Mouse (Mus musculus): ENCODE measurements around the gene Borcs7. TPM values are rescaled to one million over a fixed set of nuclear protein-coding genes. Genes with fewer than 3 reads are reported as not detected.

Borcs7 gene
- 10 to 100 TPM; 16.7 to 20.1 TPM for total RNA-seq (2021)
- long read RNA-seq, transcript Borcs7-201 (5 exons, 2,176 nt), result major isoform, 27 of 43 reads
- long read RNA-seq, partial matches to known transcripts, result 0 of 43 reads
- long read RNA-seq, other reads (novel, unspliced or antisense), result 16 of 43 reads

DNA sequence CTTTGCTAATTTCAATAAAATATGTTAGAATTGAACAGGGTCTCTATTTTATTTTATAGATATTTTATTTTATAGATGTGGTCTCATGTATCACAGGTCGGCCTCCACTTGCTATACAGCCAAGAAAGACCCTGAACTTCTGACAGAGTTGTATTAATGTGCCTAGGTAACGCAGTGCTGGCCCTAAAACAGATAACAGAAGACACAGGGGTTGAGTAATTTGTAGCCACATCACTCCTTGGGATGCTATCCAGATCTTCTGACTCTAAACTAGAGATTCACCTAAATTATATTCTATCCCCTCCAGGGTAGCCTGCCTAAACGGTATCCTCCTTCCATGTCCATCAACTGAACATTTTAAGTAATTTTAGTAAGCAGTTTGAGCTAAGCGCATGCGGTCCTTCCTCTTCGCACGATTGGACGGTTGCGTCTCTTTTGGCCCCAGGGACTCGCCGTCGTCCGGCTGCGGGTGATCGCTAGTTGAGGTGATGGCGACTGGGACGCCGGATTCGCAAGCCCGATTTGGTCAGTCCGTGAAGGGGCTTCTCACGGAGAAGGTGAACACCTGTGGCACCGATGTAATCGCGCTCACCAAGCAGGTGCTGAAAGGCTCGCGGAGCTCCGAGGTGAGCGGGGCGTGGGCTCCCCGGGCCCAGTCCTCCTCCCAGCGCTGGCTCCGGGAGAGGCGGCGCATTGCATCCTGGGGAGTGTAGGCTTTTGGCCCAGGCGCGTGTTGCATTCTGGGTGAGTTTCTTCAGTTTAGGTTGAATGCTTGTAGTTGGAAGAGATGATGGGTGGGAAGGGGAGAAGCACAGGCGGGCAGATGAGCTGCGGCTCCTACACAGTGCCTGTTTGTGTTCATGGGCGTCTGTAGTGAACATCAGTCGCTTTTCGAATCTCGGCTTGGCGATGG is at the start of gene Borcs7:
TSS of gene Borcs7 (plus strand) at position 447 of the 913 bp plus-strand sequence.
- DNase-seq (ENCODE audit: low spot score in 2 of 2), result peak; percentile 84 to 88

DNA sequence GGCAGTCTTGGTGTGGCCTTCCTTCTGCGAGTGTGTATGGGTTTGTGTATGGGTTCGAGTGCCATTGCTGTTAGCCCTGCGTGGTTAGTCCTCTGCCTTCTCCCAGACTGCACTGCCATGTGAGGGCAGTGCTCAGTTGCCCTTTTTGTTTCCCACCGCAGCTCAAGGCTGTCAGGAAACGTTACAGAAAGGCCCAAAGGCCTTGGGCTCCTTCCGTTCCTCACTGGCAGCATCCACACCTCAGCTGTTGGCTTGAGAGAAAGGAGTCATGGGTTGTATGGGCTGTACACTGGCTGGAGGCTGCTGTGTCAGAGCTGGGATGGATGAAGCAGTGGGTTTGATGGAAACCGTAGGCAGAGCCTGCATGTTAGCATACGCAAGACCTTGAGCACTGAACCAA is 48.9 kb upstream of the Borcs7 start:
- no peak for DNase-seq (ENCODE audit: low spot score in 2 of 2)

DNA sequence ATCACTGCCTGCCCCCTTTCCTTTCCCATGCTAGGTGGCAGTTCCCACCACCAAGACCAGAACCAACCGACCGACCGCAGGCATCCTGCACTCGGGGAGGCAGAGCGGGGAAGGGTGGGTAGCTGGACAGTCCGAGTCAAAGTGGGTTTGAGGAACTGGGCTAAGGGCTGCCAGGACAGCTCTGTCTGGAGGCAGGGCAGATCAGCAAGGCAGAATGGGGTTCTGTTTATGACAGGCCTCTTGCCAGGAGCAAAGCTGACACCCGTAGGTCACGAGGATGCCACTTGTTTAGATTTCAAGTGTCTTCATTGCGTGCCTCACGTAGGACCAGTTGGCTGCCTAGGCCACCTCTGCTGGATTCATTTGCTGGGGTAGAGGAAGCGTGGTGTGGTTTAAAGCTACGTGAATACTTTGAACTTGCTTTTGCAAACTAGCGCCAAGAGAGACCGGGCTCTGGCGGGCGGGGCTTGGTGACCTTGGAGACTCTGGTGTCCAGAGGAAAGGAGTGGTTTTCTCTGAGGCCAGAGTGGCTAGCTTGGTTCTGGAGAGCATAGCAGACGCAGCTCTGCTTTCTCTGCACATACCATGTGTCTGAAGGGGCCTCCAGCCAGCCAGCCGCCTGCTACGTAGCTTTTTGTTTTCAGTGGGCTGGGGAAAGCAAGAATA is 48.2 kb upstream of the Borcs7 start:
- peak in 1 of 2 experiments; percentile 39 for DNase-seq (ENCODE audit: low spot score in 2 of 2)

DNA sequence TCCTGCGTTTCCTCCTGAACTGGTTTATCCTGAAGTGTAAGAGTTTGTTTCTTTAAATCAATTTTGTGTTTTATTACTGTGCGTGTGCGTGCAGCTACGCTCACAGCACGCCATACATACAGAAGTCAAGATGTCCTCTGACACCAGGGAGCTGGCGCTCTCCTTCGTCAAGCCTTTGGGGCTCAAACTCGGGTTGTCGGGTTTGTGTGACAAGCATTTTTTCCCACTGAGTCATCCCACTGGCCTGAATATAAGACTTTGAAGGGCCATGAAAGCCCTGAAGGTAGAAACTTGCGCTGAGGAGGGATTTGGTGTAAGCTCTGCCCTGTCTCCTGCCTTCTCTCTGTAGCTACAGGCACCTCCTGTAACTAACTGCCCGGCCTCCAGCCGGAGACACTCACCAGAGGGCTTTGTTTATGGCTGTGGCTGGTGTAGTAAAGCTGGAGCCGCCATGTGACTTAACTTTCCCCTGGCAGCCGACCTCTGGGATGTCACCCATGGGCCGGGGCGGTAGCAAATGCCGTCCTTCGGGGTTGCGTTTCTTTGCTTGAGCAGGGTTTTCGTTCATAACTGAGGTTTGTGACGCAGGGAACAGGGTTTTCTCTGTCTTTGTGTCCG is 47.5 kb upstream of the Borcs7 start:
- DNase-seq (ENCODE audit: low spot score in 2 of 2), result no peak

DNA sequence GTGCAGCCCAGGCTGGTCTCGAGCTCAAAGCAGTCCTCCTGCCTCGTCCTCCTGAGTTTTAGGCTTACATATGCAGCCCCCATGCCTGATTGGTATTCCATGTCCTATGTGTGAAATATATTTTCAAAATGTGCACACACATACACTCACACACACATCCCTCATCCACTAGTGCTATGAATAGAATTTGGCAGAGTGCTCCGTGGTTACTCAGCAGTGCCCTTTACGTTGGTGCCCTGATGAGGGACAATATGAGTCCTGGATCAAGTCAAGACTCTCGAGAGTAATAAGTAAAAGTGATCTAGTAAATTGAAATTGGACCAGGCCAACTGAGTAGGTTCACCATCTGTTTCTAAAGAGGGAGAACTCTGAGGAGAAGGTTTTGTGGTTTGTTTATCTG is 46.5 kb upstream of the Borcs7 start:
- DNase-seq (ENCODE audit: low spot score in 2 of 2), result no peak

DNA sequence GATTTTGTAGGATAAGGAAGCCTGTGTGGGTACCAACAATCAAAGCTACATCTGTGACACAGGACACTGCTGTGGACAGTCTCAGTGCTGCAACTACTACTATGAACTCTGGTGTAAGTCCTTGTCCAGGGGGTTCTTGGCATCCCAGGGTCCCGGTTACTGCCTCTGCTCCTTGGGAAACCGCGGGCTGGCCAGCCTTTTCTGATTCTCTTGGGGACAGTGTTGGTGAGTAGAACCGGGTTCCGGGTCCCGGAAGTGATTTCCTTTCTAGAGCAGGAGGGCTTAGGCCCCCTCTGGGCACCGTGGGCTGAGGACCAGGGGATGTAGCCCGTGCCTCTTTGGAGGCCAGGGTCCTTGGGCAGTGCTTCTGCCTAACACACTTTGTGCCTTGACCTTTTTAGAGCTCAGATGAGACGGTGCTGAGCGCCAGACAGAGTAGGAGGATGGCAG is 45.3 kb upstream of the Borcs7 start:
- DNase-seq (ENCODE audit: low spot score in 2 of 2), result no peak

DNA sequence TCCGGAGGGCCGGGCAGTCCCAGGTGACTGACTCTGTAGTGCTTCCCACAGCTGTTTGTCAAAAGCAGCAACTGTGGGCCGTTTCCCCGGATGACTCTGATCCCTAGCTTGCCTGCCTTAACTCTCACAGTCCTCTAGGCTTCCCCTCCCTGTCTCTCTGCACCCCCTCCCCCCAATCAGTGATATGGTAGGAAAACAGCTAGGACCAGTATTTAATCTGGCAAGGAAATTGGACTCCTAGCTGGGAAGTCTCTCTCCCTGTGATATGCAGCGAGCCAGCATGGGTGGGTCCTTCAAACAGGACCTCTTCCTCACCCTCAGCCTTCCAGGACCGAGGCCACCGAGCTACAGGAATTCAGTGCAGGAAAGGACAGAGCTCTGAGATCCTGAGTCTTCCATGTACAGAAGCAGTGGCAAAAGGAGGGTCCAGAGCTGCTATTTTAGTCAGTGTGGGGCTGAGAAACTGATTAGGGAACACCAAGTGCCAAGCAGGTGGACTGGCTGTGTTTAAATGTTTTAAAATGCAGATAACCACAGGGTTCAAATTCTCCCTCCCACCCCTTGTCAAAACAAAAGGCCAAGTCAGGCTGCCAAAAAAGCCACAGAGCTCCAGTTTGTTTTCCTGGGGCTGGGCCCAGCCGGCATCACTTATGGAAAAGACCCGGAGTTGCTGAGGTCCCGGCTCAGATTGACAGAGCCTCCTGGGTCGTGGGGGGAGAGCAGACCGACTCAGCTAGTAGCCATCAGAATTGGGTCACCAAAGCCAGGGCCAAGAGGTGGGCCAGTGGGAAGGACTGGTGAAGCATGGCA is 44.7 kb upstream of the Borcs7 start:
- DNase-seq (ENCODE audit: low spot score in 2 of 2), result peak in 1 of 2 experiments; percentile 31

DNA sequence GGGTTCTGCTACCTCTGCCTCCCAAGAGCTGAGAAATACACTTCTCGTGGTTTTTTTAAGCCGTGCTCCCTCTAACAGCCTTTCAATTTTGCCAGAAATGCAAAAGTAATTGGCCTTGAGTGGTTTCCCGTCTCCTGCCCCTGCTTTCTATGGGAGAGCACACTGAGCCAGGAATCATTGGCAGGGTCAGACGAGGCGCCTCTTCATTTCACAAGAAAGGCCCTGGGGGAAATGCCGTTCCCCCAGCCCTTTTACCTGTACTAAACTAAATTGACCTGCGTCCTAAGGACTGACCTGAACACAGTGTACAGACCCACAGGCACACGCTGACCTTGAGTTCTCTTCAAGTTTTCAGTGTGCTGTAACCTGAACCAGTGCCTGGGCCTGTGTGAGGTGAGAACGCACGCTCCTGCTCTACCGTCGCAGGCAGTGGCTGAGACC is 43.6 kb upstream of the Borcs7 start:
- no peak for DNase-seq (ENCODE audit: low spot score in 2 of 2)

DNA sequence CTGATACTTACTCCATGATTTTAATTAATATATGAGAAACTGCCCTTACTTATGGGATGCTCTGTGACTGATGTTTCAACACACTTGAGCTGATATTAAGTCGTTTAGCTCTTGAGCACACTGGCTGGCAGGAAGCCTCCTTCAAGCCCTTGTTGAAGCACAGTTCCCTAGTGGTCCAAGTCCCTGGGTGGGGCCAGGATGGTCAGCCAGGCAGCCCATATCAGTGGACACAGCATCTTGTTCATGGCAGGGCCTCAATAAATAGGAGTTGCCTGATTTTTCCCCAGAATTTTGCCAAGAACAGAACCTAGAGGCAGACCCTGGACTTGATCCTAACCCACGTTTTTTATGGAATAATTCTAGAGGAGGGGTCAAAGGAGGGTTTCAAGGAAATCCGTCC is 42.5 kb upstream of the Borcs7 start:
- DNase-seq (ENCODE audit: low spot score in 2 of 2), result no peak

DNA sequence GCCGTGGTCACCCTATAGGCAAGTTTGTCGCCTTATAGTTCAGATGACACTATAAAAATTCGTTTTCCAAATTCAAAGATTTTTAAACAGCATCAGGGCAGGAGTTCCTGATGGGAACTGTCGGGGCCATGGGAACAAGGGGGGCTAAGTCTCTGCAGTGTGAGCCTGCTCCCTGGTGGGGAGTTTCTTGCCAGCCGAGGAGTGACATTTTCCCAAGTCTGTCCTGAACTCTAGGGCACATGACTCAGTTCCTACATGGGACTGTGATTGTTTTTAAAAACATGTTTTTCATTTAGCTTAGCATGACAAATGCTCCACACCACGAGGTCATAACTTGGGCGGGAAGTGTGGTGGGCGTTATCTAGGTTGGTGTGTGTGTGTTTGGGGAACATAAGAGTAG is 41.9 kb upstream of the Borcs7 start:
- DNase-seq (ENCODE audit: low spot score in 2 of 2), result no peak

DNA sequence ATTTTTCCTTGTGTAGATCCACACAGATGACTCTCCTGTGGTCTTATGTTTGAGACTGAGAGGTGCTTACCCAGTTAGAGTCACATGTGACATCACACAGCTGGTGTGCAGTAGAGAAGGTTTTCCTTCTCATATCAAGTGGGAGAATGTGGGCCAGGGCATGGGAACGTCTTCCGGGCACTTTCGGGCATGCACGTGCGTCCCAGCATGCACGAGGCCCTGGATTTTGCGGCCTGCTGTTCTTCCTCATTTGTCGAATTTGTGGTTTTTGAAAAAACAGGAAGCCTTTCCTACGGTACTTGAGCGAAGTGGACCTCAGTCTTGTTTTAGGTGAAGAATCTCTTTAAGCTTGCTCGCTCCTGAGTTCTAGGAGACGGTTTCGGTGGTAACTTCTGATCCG is 41.1 kb upstream of the Borcs7 start:
- no peak for DNase-seq (ENCODE audit: low spot score in 2 of 2)

DNA sequence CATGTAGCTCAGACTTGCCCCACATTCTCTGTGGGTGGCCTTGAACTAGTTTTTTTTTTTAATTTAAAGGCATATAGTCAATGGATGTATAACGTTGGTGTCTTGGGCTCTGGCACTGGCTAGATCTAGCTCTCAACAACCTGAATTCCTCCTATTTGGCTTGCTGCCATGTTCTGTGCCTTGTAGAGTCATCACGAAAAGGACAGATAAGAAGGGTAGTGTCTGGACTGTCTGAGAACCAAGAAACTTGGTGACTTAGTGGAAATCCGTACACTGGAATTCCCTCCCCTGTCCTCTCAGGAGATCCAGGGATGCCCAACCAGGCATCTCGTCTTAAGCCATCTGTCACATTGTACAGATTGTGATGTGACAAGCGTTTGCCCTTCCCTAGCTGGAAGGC is 36.5 kb upstream of the Borcs7 start:
- no peak for DNase-seq (ENCODE audit: low spot score in 2 of 2)

DNA sequence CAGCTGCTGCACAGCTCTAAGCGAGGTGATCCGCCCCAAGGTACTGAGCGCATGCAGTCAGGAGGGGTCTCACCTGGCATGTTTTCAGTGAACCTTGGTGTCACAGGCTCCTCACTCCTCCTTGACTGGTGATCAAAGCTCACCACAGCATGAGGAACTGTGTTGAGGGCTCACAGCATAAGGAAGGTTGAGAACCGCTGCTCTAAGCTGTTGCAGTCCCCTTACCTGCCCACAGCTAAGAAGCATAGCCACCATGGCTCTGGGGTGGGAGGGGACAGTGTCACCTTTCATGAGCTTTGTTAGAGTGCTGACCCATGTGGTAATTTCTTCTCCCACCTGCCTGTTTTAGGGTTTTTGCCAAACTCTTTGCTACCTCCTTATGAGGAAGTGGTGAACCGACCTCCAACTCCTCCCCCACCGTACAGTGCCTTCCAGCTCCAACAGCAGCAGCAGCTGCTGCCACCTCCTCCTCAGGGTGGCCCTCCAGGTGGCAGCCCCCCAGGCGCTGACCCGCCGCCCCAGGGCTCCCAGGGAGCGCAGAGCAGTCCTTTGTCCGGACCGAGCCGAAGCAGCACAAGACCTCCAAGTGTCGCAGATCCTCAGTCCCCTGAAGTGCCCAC is 36.0 kb upstream of the Borcs7 start:
- DNase-seq (ENCODE audit: low spot score in 2 of 2), result no peak

DNA sequence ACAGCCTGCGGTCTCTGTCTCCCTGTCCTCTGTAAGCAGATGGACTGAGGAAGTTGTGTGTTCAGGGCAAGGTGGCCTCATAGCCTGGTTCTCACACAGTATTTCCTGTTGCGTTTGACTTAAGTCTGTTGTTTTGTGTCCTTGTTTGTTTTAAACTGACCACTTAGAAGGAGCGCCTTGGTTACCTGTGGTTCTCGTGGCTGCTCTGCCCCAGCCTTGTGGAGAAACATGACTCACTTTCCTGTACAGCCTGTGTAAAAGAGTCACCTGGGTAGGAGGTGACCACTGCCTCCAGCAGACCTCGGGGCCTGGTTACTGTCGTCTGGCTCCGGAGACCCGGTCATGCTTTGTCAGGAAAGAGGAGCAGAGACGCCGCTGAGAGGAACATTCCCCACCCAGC is 34.1 kb upstream of the Borcs7 start:
- DNase-seq (ENCODE audit: low spot score in 2 of 2), result no peak

DNA sequence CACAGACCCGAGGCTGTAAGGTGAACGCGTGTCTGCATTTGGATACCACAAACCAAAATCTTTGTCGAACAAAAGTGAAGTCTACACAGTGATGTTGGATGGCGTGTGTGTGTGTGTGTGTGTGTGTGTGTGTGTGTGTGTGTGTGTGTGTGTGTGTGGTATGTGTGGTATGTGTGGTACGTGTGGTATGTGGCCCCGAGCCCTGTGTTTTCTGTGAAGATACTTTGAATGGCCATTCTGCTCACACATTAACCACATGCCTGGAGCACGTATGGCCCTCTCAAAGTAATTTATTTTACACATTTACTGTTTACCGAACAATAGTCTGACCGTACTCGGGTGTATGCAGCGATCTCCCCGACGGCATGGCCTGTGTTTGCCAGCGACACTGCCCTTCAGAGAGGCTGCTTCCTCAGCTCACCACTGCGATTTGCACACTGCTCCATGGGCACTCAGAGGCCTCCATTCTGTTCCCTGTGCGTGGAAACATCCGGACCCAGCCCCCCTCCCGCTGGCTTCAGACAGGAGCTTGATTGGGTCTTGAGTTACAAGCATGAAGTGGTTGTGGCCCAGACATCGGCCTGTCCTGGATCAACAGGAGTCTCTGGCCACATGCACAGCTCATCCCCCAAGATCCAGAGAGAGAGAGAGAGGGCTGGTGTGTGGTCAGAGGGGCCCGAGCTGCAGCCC is 33.4 kb upstream of the Borcs7 start:
- no peak for DNase-seq (ENCODE audit: low spot score in 2 of 2)

DNA sequence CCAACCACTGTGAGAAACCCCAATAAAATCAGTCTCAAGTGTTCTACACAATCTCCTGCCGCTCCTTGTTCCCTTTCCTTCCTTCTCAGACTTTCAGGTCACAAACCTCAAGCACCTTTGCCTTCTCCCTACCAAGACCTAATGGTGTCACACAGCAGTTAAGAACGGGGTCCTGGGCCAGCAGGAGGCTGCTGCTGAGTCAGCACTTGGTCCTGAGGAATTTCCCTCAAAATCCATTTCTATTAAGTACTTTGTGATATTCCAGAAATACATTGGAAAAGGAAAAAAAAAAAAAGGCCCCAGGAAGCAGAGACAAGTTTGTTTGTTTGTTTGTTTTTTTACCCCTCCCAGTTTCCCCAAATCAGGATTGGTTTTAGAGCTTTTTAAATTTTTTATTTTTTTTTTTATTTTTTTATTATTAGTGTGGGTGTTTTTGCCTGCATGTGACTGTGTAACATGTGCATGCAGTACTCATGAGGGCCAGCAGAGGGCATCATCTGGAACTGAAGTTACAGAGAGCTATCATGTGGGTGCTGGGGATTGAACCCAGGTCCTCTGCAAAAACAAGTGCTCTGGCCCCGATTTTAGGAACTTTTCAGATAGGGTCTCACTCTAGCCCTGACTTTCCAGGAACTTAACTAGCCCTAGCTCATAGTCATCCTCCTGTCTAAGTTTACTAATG is 32.2 kb upstream of the Borcs7 start:
- DNase-seq (ENCODE audit: low spot score in 2 of 2), result no peak

DNA sequence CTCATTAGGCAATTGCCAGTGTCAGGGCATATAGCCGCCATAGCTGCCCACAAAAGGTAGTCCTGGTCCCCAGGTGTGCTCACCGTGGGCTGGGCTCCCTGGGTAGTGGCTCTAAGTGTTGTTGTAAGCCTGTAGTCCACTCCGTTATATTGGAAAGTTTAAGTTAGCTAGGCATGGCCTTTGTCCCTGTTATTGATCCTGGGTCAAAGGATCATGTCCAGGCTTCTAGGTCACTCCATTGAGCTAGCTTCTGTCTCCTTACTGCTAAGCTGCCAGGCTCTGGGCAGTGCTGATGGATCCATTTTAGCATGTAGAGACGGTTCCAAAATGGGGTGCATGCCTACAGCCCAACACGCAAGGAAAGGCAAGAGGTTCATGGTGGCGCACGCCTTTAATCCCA is 31.4 kb upstream of the Borcs7 start:
- DNase-seq (ENCODE audit: low spot score in 2 of 2), result no peak

DNA sequence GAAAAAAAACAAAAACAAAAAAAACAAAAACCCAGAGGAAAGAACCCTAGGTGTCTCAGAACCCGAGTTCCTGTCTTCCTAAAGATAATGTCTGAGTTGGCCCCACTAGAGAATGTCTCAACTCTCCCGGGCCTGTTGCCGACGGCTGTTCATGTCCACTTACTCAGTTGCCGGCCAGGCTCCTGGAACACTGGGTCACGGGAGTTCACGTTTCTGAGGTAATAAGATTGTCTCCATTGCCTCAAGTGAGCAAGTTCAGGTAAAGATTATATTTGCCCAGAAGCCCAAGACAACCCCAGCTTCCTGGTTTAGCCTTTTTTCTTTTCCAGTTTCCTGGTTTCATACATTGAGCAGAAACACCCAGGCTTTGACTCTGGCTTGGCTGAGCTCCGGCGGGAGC is 30.9 kb upstream of the Borcs7 start:
- no peak for DNase-seq (ENCODE audit: low spot score in 2 of 2)

DNA sequence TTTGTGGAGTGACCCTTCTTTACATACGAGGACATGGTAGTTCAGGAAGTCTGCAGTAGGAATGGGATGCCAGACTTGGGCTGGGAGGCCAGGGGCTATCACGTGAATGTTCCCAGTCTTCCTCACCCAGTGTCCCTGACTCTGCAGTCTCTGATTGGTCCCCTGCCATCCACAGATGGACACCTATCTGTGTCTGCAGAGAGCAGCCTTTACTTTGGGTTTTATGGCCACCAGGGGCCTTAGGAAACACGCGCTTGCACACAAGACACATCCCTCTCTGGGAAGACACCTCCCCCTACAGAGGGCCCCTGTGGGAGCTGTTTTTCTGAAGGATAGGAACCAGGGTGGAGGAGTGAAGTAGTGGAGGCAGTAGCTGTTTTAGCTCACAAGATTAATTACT is 28.2 kb upstream of the Borcs7 start:
- no peak for DNase-seq (ENCODE audit: low spot score in 2 of 2)

Data from layer of hippocampus, postnatal 10 days (tissue).